Mouse (Mus musculus) gastrocnemius, adult 2 months (tissue): ENCODE measurements around the gene Spns2. TPM values are rescaled to one million over a fixed set of nuclear protein-coding genes. Genes with fewer than 3 reads are reported as not detected.

Experiments used
- DNase-seq: peaks from one replicate; pipeline ENCODE4 v3.0.0; 2022
- H3K27ac ChIP-seq: fragments of 200-600 bp; 2 replicates; pipeline ENCODE4 v1.8.1; 2022; ENCODE audit warnings: mild to moderate bottlenecking
- H3K4me3 ChIP-seq: fragments of 200-600 bp; 2 replicates; pipeline ENCODE4 v1.8.1; 2022; ENCODE audit warnings: mild to moderate bottlenecking, moderate library complexity
- CTCF ChIP-seq: fragments of 200-600 bp; IDR thresholded peaks from 2 replicates; pipeline ENCODE4 v1.8.1; 2022; ENCODE audit warnings: antibody characterized with exemption, mild to moderate bottlenecking, moderate library complexity
- intact Hi-C: fragments of 180-260 bp; cut with DNase I; formaldehyde crosslinking; loops from one replicate; pipeline ENCODE4 v1.15.1; 2025
- long read RNA-seq, 2 experiments: library from polyadenylated mRNA; stranded (forward); transcript quantifications; one replicate each; pipeline ENCODE4 v2.0.0; 2021
- total RNA-seq, 2 experiments: library from RNA; stranded (reverse); gene quantifications; 2 replicates each; pipeline ENCODE4 v1.2.3; 2021

Spns2 gene
- total RNA-seq: 10 to 100 TPM; 15.7 to 65.1 TPM
- long read RNA-seq, experiment 1, transcript Spns2-201 (13 exons, 3,241 nt): major isoform, 15 of 27 reads
- long read RNA-seq, experiment 1, partial matches to known transcripts: 1 of 27 reads
- long read RNA-seq, experiment 1, other reads (novel, unspliced or antisense): 11 of 27 reads
- long read RNA-seq, experiment 2, transcript Spns2-201 (13 exons, 3,241 nt): major isoform, 40 of 51 reads
- long read RNA-seq, experiment 2, partial matches to known transcripts: 1 of 51 reads
- long read RNA-seq, experiment 2, other reads (novel, unspliced or antisense): 10 of 51 reads

DNA sequence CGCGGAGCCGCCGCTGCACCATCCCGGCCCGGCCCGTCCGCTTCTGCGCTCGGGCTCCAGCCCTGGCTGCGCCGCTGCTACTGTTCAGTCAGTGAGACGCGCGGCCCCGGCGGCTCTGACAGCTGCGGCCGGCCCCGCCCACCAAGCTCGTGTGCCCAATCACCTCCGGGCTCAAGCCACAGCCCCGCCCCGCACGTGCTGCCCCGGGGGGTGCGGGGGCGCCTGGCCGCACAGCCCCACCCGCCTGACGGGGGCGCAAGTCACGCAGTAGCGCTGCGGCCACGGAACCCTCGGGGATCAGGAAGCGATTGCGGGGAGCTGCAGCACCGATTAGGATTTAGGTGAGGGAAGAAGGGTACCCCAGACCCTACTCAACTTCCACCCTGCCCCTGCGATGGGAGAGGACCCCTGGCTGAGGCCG lies at the start of gene Spns2:
Gene Spns2 (minus strand): TSS at position 24 of the 421 bp plus-strand sequence.
- peak within 1 kb of the TSS; percentile 88 for H3K27ac ChIP-seq
- DNase-seq: peak; percentile 97
- intact Hi-C loops: loop anchor here (2.0 to 5.0 kb wide), 3 partner anchors 42 to 73 kb away; partner anchors contain the start of gene Mybbp1a
- peak within 1 kb of the TSS; percentile 86 for H3K4me3 ChIP-seq
- TF ChIP-seq CTCF: peak; percentile 80

DNA sequence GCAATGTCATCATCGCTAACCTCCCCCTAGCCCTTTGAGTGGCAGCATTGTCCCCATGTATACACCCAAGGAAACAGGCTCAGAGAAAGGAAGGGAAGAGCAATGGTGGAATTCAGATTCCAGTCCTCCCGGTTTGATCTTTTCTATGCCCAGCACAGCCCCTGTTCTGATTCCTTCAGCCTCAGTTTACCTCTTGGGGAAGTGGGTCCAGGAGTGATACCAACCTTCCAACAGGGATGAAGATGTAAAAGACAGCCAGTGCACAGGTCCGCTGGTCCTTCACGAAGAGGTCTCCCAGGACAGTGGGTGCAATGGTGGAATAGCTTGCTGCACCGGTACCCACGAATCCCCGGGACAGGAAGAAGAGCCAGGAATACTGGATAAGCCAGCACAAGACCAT lies 49.1 kb upstream of the Spns2 start:
- H3K4me3 ChIP-seq: no peak overlapping the region
- DNase-seq: no peak
- H3K27ac ChIP-seq: no peak overlapping the region
- TF ChIP-seq CTCF: no peak
- intact Hi-C loops: no loop called here

DNA sequence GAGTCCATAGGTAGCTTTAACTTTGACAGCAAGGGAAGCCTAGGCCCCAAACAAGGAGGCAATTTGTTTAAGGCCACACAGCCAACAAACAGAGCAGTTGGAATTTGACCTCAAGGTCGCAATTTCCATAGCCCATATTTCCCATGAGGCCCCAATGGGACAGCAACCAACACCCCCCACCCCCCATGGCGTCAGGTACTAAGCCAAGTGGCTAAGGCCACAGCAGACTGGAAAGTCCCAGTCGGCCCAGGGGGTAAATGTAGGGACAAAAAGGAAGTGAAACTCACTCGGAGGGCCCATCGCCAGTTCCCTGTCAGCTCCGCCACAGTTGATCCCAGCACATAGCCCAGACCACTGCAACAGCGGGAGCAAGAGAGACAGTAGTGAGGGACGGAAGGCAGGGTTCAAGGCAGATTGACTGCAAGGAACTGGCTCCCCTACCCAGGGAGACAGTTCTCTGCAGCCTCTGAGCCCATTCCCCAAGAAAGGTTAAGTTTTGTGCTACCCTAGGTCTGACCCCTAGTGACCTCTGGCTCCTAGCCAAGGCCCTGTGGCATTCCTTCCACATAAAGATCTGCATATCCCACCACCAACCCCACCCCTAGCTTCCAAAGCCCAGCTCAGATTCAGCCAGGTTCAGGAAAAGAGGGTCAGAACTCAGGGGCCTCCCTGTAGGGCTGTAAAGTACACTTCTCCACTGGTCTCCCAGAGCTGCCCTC lies 48.5 kb upstream of the Spns2 start:
- DNase-seq: peak; percentile 48
- intact Hi-C loops: no loop called here
- H3K4me3 ChIP-seq: no peak overlapping the region

DNA sequence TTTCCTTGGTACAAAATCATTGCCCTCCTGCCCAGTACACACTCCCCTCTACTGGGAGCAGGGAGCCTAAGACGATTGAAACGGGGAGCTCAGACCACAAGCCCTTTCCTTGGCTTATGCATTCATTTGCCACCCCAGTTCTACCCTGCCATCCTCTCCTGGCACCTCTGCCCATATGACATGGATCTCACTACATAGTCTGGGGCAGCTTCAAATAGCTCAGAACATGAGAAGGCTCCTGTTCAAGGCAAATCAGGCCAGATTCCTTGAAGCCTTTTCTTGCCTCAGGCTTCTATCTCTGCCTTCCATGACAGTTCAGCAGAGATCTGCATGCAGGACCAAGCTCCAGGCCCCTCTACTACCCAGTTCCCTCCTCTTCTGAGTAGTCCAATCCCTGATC lies 47.8 kb upstream of the Spns2 start:
- H3K4me3 ChIP-seq: no peak overlapping the region
- TF ChIP-seq CTCF: no peak
- H3K27ac ChIP-seq: peak overlapping the region; percentile 24; the same call in 1 of the 2 replicates
- intact Hi-C loops: no loop called here
- DNase-seq: peak; percentile 46

More for the DNA sequence above, 48.5 kb upstream of the Spns2 start:
- H3K27ac ChIP-seq: peak overlapping the region; percentile 5; the same call in 1 of the 2 replicates
- TF ChIP-seq CTCF: no peak

GRCm38 (mm10) chr11:72535519-72535918 lies 45.8 kb upstream of the Spns2 start:
- intact Hi-C loops: no loop called here
- H3K4me3 ChIP-seq: no peak overlapping the region
- peak; percentile 63 for TF ChIP-seq CTCF
- no peak overlapping the region for H3K27ac ChIP-seq
- DNase-seq: no peak

GRCm38 (mm10) chr11:72532890-72533289 lies 43.2 kb upstream of the Spns2 start:
- no peak for TF ChIP-seq CTCF
- Histone ChIP-seq H3K27ac (no peak overlapping the region), H3K4me3 (no peak overlapping the region)
- intact Hi-C loops: loop anchor here (5.0 kb wide), 1 partner anchor 41 kb away; no protein-coding TSS in a partner anchor
- DNase-seq: no peak

- H3K4me3 ChIP-seq: no peak overlapping the region
- no peak overlapping the region for H3K27ac ChIP-seq
- no peak for DNase-seq
- intact Hi-C loops: loop anchor here (5.0 kb wide), 1 partner anchor 39 kb away; no protein-coding TSS in a partner anchor
- TF ChIP-seq CTCF: no peak
These were observed 41.9 kb upstream of the Spns2 start for GRCm38 (mm10) chr11:72531632-72532031.

GRCm38 (mm10) chr11:72531144-72531543 lies 41.4 kb upstream of the Spns2 start:
- DNase-seq: no peak
- no peak overlapping the region for H3K4me3 ChIP-seq
- intact Hi-C loops: loop anchor here (5.0 kb wide), 1 partner anchor 39 kb away; no protein-coding TSS in a partner anchor
- H3K27ac ChIP-seq: no peak overlapping the region
- no peak for TF ChIP-seq CTCF

- DNase-seq: no peak
- TF ChIP-seq CTCF: no peak
- H3K4me3 ChIP-seq: no peak overlapping the region
- intact Hi-C loops: no loop called here
- peak overlapping the region; percentile 43; the same call in 1 of the 2 replicates for H3K27ac ChIP-seq
These were observed 36.5 kb upstream of the Spns2 start for GRCm38 (mm10) chr11:72526190-72526589.

GRCm38 (mm10) chr11:72523711-72524110 lies 34.0 kb upstream of the Spns2 start:
- Histone ChIP-seq H3K27ac (no peak overlapping the region), H3K4me3 (no peak overlapping the region)
- no peak for DNase-seq
- no peak for TF ChIP-seq CTCF
- intact Hi-C loops: no loop called here

DNA sequence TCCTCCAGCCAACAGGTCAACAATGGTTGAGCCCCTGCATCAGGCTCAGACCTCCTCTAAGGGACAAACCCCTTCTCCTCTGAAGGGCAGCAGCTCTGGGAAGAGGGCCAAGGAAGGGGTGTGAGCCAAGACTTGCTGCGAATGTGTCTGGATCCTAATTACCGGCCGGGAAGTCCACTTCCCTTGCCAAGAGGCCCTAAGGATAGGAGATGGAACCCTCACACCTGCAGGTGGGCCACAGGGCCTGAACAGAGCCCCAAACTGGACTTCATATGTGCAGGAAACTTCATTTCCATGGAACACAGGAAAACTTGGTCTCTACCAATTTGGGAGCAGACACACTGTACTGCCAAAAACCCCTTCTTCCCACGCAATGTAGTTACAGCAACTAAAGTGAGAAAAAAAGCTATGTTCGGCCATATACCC lies 32.9 kb upstream of the Spns2 start:
- intact Hi-C loops: no loop called here
- Histone ChIP-seq H3K27ac (peak overlapping the region; percentile 82), H3K4me3 (no peak overlapping the region)
- peak; percentile 72 for DNase-seq
- no peak for TF ChIP-seq CTCF

DNA sequence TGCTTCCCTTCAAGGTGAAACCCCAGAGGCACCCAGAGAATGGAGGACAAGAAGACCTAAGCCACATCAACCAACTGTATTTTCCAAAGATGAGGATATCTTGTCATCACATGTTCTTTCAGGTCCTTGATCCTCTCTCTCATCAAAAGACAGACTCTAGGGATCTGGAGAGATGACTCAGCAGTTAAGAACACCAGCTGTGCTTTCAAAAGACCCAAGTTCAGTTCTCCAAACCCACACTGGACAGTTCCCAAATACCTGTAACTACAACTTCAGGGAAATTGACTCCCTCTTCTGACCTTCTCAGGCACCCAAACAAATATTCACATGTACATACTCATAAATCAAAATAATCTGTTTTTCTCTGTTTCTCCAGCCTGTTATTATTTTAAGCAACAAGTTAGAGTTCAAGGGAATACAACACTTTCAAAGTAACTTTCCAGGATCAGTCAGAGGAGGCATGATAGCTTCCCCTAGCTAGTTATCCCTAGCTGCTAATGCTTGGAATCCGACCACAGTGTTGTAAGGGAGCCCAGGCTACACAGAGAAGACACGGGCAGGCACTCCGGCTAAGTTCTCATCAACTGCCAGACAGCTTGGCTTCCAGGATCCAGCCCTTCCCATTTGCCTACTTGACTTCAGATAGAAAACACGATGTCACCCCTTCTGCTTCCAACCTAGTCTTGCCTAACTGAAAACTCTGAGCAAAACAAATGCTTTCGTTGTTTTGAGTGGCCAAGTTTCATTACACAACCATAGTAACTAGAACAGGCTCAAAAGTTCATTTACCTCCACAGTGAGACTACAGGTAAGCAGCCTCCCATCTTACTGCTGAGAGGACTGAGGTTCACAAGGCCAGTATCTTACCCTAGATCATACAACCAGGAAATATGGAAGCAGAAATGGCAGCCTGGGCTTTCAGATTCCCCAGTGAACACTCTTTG lies 32.2 kb upstream of the Spns2 start:
- Histone ChIP-seq H3K27ac (peak overlapping the region; percentile 82), H3K4me3 (no peak overlapping the region)
- DNase-seq: peak; percentile 77
- intact Hi-C loops: loop anchor here (1.0 kb wide), 1 partner anchor 15 kb away; no protein-coding TSS in a partner anchor
- no peak for TF ChIP-seq CTCF
